Mouse (Mus musculus) megakaryocyte, embryonic 14.5 days (primary cell): ENCODE data around the gene Hic1.

Experiments used
- FLI1 ChIP-seq: IDR thresholded peaks from 2 replicates; pipeline ENCODE4 v1.6.1; 2012; ENCODE audit warnings: low read length, inconsistent platforms, mixed read lengths
- GATA1 ChIP-seq: IDR thresholded peaks from 3 replicates; pipeline ENCODE4 v1.6.1; 2012; ENCODE audit warnings: mixed read lengths, low read length, inconsistent platforms, borderline replicate concordance

GRCm38 (mm10) chr11:75171186-75171865 is 2.0 kb upstream of the Hic1 start:
- TF ChIP-seq GATA1 (no peak), FLI1 (no peak)
